Mouse (Mus musculus) olfactory bulb, adult 2 months (tissue): ENCODE data around the gene Cic. TPM values are rescaled to one million over a fixed set of nuclear protein-coding genes. Genes with fewer than 3 reads are reported as not detected.

ENCODE experiments used
- H3K27ac ChIP-seq: fragments of 200-500 bp; 2 replicates; pipeline ENCODE4 v1.5.1; 2012; ENCODE audit warnings: low read depth, low read length; ENCODE audit not compliant: insufficient read depth
- H3K4me1 ChIP-seq: fragments of 200-500 bp; 2 replicates; pipeline ENCODE4 v1.6.1; 2012; ENCODE audit warnings: low read length; ENCODE audit not compliant: control insufficient read depth, insufficient read depth
- H3K4me3 ChIP-seq: fragments of 200-500 bp; 2 replicates; pipeline ENCODE4 v1.5.1; 2012; ENCODE audit warnings: mild to moderate bottlenecking, low read depth, low read length, moderate library complexity; ENCODE audit not compliant: insufficient read depth
- CTCF ChIP-seq: fragments of 200-500 bp; IDR thresholded peaks from 2 replicates; pipeline ENCODE4 v1.5.1; 2012; ENCODE audit warnings: low read depth, mild to moderate bottlenecking, low read length, moderate library complexity; ENCODE audit not compliant: insufficient read depth
- POLR2A ChIP-seq: fragments of 200-500 bp; IDR thresholded peaks from 2 replicates; pipeline ENCODE4 v1.6.1; 2012; ENCODE audit warnings: mild to moderate bottlenecking, low read depth, low read length, moderate library complexity; ENCODE audit not compliant: insufficient read depth
- WGBS: fragments of 180-500 bp; shearing (Covaris S2); methylation state at CpG from one replicate; pipeline ENCODE4 v1.1.7; 2018; 5-methylcytosine and 5-hydroxymethylcytosine counted together
- polyA plus RNA-seq: library from polyadenylated mRNA; stranded (reverse); fragments of >200 nt; gene quantifications from 2 replicates; pipeline ENCODE4 v1.2.4, GENCODE M21; 2012; ENCODE audit warnings: low replicate concordance; ENCODE audit not compliant: missing spikeins, insufficient read depth, insufficient read length

The Cic gene
- polyA plus RNA-seq, 1 experiment: 41.9 TPM

DNA sequence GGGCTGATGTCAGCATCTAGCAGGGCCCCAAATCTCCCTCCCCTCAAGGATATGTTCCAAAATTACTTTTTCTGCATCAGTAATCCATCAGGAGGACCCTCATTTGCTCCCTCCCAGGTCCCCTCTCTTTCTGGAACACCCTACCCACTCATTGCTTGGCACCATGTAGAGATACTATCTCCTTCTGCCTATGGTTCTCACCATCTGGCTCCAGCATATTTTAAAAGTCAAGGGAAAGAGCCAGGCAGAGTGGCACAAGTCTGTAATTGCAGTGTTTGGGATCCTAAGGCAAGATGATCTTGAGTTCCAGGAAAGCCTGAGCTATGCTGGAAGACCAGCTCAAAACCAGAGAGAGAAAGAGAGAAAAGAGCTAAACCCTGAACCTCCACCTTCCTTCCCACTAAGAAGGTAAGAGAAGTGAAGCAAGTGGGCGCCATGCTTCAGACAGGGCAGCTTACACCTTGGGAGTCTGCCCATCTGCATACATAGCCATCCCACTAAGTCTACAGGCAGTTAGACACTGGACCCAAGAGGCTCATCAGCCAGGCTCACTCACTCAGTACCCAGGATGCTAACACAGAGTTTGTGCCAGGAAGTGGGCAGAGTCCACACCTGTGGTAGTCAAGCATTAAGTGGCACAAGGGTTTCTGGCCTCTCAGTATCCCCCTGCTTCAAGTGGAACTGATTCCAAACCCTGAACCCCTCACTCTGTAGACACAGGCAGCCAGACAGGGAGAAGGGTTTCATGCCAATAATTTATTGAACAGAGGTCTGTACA lies 39.8 kb upstream of the Cic start:
- WGBS: 81% methylated on average over 1 of the region's 1 CpGs
- 0 out of 2 replicates have a peak, but pooled peaks cover 3% of the 10 kb centered on the region for H3K4me1 ChIP-seq
- H3K4me3 ChIP-seq: no peak overlapping the region
- TF ChIP-seq POLR2A (no peak), CTCF (no peak)
- no peak overlapping the region for H3K27ac ChIP-seq

DNA sequence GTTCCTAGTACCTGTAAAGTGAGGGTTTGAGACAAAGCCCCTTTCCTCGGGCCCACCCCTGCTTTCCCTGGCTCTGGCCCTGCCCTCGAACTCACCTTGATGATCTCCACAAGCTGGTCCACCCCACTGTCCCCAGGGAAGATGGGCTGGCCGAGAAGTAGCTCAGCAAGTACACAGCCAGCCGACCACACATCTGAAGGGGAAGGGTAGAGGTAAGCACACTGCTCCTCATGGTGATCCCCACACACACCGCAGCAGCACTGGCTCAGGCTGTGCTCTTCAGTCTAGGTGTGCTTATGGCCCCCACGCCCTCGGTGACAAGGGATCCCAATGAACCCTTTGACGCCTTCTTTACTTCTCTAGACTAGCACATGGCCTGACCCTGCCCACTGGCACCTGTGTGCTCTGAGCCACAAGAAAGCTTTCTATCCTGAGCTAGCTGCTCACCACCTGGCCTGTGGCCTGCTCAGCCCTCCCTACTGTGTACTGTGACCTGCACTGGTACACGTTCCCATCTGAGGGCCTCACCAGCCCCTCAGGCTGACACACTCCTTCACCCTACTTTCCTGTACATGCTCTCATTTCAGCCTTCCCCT lies 36.7 kb upstream of the Cic start:
- H3K27ac ChIP-seq: no peak overlapping the region
- no peak for TF ChIP-seq CTCF
- TF ChIP-seq POLR2A: no peak
- peaks cover 3% of the 10 kb centered on the region for H3K4me1 ChIP-seq
- H3K4me3 ChIP-seq: no peak overlapping the region
- WGBS: 80% methylated on average over 9 of the region's 9 CpGs

DNA sequence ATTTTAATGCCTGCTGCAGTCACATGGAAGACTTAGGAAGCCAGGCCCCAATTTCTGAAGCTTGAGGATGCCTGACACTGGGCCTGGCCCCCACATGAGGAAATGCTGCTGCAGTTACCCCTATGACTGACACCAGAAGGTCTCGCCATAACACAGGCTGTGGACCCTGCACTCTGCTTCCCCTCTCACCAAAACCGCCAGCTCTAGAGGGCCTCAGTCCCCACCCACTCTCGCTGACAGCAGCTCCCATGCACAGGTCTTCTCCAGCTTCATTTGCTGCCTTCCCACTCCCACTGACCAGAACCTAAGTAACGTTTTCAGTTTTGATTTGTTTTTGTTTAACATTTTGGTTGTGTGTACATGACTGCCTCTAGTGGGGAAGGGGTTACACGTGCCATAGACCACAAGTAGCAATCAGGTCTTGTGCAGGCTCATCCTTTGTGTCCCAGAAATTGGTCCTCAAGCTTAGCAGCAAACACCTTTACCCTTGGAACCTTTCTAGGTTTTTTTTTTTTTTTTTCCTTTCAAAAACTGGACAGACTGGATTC lies 35.3 kb upstream of the Cic start:
- Histone ChIP-seq H3K4me1 (peaks cover 3% of the 10 kb centered on the region), H3K4me3 (no peak overlapping the region), H3K27ac (no peak overlapping the region)
- WGBS: 50% methylated on average over 5 of the region's 5 CpGs
- no peak for TF ChIP-seq CTCF
- no peak for TF ChIP-seq POLR2A

DNA sequence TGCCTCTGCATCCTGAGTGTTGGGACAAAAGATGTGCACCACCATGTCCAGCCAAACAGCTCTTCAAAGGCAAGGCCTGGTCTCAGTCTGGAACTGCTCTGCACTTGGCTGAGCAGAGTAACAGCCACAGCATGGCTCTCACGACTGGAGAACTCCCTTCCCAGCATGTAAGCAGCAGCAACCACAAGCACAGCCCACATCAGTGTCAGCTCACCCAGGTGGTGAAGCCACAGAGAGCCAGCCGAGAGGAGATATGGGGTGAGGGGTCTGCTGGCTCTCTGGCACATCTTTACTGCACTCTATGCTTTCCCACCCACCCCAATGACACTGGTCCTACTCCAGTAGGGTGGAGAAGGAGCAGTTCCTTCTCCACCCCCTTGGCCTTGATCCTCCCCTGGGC lies 34.4 kb upstream of the Cic start:
- H3K27ac ChIP-seq: no peak overlapping the region
- WGBS: 50% methylated on average over 2 of the region's 2 CpGs
- H3K4me3 ChIP-seq: no peak overlapping the region
- H3K4me1 ChIP-seq: peaks cover 3% of the 10 kb centered on the region
- no peak for TF ChIP-seq CTCF

DNA sequence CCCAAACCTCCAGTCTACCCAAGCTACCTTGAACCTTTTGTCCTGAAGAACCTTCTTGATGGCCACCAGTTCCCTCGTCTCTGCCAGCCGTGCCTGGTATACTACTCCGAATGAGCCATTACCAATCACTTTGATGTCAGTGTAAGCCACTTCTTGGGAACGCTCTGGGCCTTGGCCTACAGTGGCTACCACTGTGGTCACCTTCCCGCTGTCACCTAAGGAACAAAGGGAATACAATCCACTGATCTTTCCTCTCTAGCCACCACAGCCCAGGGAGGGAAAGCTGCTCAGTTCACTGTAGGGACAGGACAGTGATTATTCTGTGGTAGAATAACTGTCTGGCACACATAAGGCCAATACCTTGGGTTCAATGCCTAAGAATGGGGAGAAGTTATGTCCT lies 32.0 kb upstream of the Cic start:
- no peak for TF ChIP-seq POLR2A
- TF ChIP-seq CTCF: no peak
- WGBS: 91% methylated on average over 5 of the region's 5 CpGs
- peaks cover 5% of the 10 kb centered on the region for H3K4me1 ChIP-seq
- H3K4me3 ChIP-seq: no peak overlapping the region
- H3K27ac ChIP-seq: no peak overlapping the region

DNA sequence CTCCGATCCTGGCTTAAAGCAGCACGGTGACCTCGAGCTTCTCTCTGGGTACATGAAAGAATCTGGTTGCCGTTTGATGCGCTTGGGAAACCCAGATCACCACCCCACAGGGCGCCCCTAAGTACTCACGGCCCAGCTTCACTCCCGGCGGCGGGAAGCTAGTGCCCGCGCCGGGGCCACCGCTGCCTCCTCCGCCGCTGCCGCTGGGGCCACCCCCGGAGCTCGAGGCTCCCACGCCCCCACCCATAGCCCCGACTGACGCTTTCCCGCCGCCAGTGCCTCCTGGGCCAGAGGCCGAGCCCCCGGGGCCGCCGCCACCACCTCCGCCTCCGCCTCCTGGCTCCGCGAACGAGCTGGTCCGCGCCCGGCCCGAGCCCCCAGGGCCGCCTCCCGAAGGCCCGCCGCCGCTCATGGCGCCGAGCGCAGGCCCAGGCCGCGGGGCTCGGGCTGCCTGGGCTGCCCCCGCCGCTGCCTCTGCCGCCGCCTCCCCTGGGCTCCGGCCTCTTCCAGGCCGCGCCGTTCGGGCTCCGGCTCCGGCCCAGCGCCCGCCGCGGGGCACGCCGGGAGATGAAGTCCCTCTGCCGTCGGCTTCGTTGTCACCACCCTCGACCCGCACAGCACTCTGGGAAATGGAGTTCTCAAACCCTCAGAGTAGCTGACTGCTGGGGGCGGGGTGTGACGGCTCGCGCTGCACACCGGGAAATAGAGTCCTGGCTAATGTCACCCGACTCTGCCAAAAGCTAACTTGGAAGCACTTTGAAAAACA lies 30.1 kb upstream of the Cic start, which contains the start of gene Gsk3a:
Gene Gsk3a (minus strand): TSS at position 603 of the 766 bp plus-strand sequence.
- under 1% methylated on average over 71 of the region's 76 CpGs for WGBS
- peak; percentile 57 for TF ChIP-seq POLR2A
- TF ChIP-seq CTCF: no peak
- Histone ChIP-seq H3K4me3 (peak within 1 kb of the TSS; percentile 87), H3K4me1 (peaks cover 13% of the 10 kb centered on the region), H3K27ac (peak within 1 kb of the TSS; percentile 98)

DNA sequence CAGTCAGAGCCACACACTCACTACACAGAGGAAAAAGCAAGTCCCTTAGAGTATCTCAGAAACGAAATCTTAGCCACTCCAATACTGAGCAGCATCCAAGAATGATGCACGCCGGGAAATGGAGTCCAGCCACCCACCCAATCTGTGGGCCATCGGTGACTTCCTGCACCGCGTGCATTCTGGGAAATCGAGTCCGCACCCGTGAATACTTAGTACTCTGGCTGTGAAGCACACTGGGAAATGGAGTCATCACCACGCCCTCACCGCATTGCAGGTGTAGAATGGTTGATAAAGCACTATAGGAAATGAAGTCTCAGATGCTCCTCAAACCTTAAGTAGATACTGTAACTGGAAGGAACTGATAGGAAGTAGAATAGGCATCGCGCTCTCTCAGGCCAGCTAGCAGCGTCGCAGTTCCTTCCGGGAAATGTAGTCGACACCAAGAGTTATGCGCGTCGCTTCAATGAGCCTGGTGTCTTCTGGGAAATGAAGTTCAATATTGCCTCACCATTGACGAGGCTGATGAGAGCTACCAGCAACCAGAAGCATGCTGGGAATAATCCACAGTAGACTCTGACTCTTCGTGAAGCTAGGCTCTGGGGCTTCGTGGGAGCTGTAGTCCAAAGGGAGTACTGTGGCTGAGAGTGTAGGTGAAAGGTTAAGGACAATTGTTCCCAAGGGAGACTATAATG lies 29.3 kb upstream of the Cic start:
- Histone ChIP-seq H3K4me3 (peak overlapping the region; percentile 87), H3K27ac (peak overlapping the region; percentile 98), H3K4me1 (peaks cover 17% of the 10 kb centered on the region)
- TF ChIP-seq POLR2A: 0 out of 2 replicates have a peak, but pooled peaks have one; percentile 5
- TF ChIP-seq CTCF: no peak
- WGBS: under 1% methylated on average over 23 of the region's 23 CpGs

DNA sequence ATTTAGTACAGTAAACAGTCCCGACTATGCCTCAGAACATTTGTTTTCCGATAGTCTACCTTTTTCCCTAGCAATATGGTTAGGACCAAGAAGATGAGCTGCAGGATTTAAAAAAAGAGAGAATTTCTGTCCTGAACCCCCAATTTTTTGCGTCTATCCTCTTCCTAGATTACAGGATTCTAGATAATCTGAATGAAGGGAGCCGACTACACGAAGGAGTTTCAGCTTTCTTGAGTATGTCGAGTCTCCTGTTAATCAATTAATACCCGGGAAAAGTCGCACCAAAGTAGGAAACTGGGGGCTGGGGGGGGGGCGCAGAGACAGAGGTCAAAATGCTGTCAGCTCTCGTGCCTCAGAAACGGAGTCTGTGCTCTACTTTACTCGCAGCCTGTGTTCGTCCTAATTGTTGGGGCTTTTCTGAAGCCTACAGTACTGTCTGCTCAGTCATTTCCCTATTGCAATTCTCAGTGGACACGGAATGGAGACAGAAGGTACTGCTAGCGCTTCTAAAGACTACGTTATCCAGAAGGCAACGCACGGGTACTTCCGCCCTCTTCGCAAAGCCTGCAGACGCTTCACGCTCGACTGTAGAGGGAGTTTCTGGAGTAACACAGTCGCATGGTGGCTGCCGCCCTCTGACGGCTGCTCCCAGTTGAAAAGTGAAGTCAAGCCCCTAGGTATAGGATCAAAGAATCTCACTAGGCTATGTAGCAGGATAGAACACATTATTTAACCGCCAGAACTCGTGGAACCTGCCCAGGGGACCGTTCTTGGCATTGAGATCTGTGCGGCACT lies 28.5 kb upstream of the Cic start:
- TF ChIP-seq CTCF (no peak), POLR2A (no peak)
- 2% methylated on average over 30 of the region's 30 CpGs for WGBS
- Histone ChIP-seq H3K4me1 (peaks cover 17% of the 10 kb centered on the region), H3K4me3 (peak overlapping the region; percentile 32), H3K27ac (peak overlapping the region; percentile 82)
